Mouse (Mus musculus) regulatory T cell (primary cell): Measurements from ENCODE around the gene Olfr293.

Experiments used
- in situ Hi-C: fragments of 300-600 bp; cut with MboI, MseI; formaldehyde crosslinking; loops from one replicate; pipeline ENCODE4 v1.15.1; 2025; ENCODE audit warnings: high pct_unique_total_duplicates

Gene Olfr293

GRCm38 (mm10) chr7:86648761-86649160 lies at the start of gene Olfr293:
Gene Olfr293 (plus strand): TSS chr7:86649061.
- in situ Hi-C loops, result no loop called here

GRCm38 (mm10) chr7:86616543-86616942 lies 32.3 kb upstream of the Olfr293 start, which contains the start of gene Olfr294:
Gene Olfr294 (minus strand): TSS chr7:86616643.
- in situ Hi-C loops, result no loop called here

- in situ Hi-C loops, result no loop called here
These were observed 39.2 kb downstream of the Olfr293 start, which contains the start of gene Olfr292 for GRCm38 (mm10) chr7:86688030-86688429. Gene Olfr292 (plus strand): TSS chr7:86688330.
